Mouse (Mus musculus): ENCODE measurements around the gene Lpin2. TPM values are rescaled to one million over a fixed set of nuclear protein-coding genes. Genes with fewer than 3 reads are reported as not detected.

Lpin2 gene
- polyA plus RNA-seq (2012; rRNA removed): 24.6 and 39.8 TPM in 2 replicates

GRCm38 (mm10) chr17:71182211-71182721, at the start of gene Lpin2:
Gene Lpin2 (plus strand): TSS chr17:71182560.

Other genes starting within 250 kb of the Lpin2 start
- gene Myom1, start 179.9 kb upstream of the Lpin2 start, polyA plus RNA-seq (2012; rRNA removed): 6.2 and 11.8 TPM in 2 replicates
- gene Myl12a, start 179.7 kb upstream of the Lpin2 start, polyA plus RNA-seq (2012; rRNA removed): 172 and 243 TPM in 2 replicates
- 9.2 and 9.7 TPM in 2 replicates for gene Emilin2, start 129.4 kb downstream of the Lpin2 start, polyA plus RNA-seq (2012; rRNA removed)